Mouse (Mus musculus) lung, embryonic 16.5 days (tissue): Measurements from ENCODE around the gene Ripply2. TPM values are rescaled to one million over a fixed set of nuclear protein-coding genes. Genes with fewer than 3 reads are reported as not detected.

Source experiments
- ATAC-seq: fragments of 200-750 bp; cut with Nextera tagmentation; 2 replicates; pipeline ENCODE4 v1.8.0; 2017; ENCODE audit warnings: low read depth, mild to moderate bottlenecking, moderate library complexity
- H3K27ac ChIP-seq: fragments of 300-500 bp; sonication (generic); 2 replicates; pipeline ENCODE4 v1.5.1; 2014; ENCODE audit warnings: mild to moderate bottlenecking, control low read depth, low read length
- H3K27me3 ChIP-seq: fragments of 300-500 bp; sonication (generic); 2 replicates; pipeline ENCODE4 v1.6.1; 2014; ENCODE audit warnings: low read depth, low read length, mixed read lengths; ENCODE audit not compliant: control insufficient read depth, insufficient read depth
- H3K36me3 ChIP-seq: fragments of 300-500 bp; sonication (generic); 2 replicates; pipeline ENCODE4 v1.6.1; 2014; ENCODE audit warnings: low read length; ENCODE audit not compliant: control insufficient read depth, insufficient read depth
- H3K4me1 ChIP-seq: fragments of 300-500 bp; sonication (generic); replicated peaks from 2 replicates; pipeline ENCODE4 v1.6.1; 2014; ENCODE audit warnings: low read length, mixed read lengths; ENCODE audit not compliant: control insufficient read depth, insufficient read depth
- H3K4me2 ChIP-seq: fragments of 300-500 bp; sonication (generic); 2 replicates; pipeline ENCODE4 v1.6.1; 2014; ENCODE audit warnings: low read depth, low read length, control low read depth
- H3K4me3 ChIP-seq: fragments of 300-500 bp; sonication (generic); 2 replicates; pipeline ENCODE4 v1.5.1; 2014; ENCODE audit warnings: mild to moderate bottlenecking, low read length, control low read depth
- H3K9ac ChIP-seq: fragments of 300-500 bp; sonication (generic); 2 replicates; pipeline ENCODE4 v1.6.1; 2014; ENCODE audit warnings: low read length, control low read depth
- H3K9me3 ChIP-seq: fragments of 300-500 bp; sonication (generic); 2 replicates; pipeline ENCODE4 v1.6.1; 2016; ENCODE audit warnings: low read length; ENCODE audit not compliant: control insufficient read depth
- WGBS: fragments of 180-500 bp; shearing (Covaris S2); extraction: QIAGEN DNeasy Blood & Tissue Kit; methylation state at CpG from one replicate; pipeline ENCODE4 v1.1.7; 2014; 5-methylcytosine and 5-hydroxymethylcytosine counted together
- polyA plus RNA-seq: library from polyadenylated mRNA; unstranded; fragments of >200 nt; fragmentation: Nextera tagmentation; extraction: Ambion mirVana; gene quantifications from 2 replicates; pipeline ENCODE4 v1.2.1, GENCODE M21; 2015

Gene Ripply2
- polyA plus RNA-seq, 1 experiment from 2014 or later: not detected

- ATAC-seq: no peak
- Histone ChIP-seq H3K27ac (no peak overlapping the region), H3K36me3 (no peaks in the 10 kb centered on the region), H3K4me1 (no peaks in the 10 kb centered on the region), H3K4me3 (no peak overlapping the region), H3K9ac (no peak overlapping the region), H3K4me2 (no peak overlapping the region), H3K27me3 (no peaks in the 10 kb centered on the region), H3K9me3 (no peaks in the 10 kb centered on the region)
- 26% methylated on average over 6 of the region's 6 CpGs for WGBS
These were observed 30.2 kb upstream of the Ripply2 start for GRCm38 (mm10) chr9:86985105-86985504.

DNA sequence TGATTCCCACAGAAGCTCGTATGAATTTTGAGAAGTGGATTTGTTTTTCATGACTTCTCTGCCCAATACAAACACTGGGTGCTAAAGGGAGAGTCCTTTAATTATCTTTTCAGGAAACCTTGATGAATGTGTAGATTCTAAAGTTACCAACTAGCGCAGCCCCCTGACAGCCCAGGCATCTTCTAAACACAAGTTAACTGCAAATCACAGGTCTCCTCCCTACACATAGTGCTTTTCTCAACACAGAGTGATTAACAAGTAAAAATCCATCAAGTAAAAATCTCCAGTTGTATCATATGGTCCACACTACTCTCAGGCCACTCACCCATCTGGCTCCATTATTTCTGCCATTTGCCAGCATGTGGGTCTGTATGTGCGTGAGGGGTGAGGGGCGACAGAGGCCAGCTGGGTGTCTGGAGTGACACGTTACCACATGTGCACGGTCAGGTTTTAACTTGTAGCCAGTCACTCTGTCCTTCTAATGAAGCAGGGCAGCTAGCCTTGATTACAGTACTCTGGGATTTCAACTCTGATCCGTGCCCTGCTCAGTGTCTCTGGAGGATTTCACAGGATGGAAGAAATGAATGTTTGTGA, 28.5 kb upstream of the Ripply2 start:
- H3K4me3 ChIP-seq: no peak overlapping the region
- no peak overlapping the region for H3K27ac ChIP-seq
- H3K36me3 ChIP-seq: no peaks in the 10 kb centered on the region
- ATAC-seq: peak; percentile 36; the same call in 1 of the 2 replicates
- no peaks in the 10 kb centered on the region for H3K9me3 ChIP-seq
- H3K4me1 ChIP-seq: no peaks in the 10 kb centered on the region
- H3K4me2 ChIP-seq: no peak overlapping the region
- H3K27me3 ChIP-seq: no peaks in the 10 kb centered on the region
- no peak overlapping the region for H3K9ac ChIP-seq
- WGBS: 43% methylated on average over 7 of the region's 7 CpGs

DNA sequence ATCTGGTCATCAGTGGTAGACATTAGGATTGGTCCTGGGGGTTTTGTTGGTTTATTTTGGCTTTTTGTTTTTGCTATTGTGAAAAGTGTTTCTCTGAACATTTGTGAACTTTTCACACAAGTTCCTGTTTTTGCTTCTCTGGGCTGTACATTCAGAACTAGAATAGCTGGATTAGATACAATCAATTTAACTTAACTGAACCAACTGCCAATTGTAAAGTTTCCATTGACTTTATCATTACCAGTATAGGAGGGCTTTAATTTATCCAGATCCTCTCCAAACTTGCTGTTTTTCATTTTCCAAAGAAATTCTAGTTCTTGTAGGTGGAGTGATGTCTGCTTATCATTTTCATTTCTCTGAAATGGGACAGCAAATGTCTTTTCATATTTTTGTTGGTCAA, 25.5 kb upstream of the Ripply2 start:
- Histone ChIP-seq H3K4me3 (no peak overlapping the region), H3K36me3 (no peaks in the 10 kb centered on the region), H3K27ac (no peak overlapping the region), H3K4me1 (no peaks in the 10 kb centered on the region), H3K9me3 (no peaks in the 10 kb centered on the region), H3K27me3 (no peaks in the 10 kb centered on the region), H3K9ac (no peak overlapping the region), H3K4me2 (no peak overlapping the region)
- no peak for ATAC-seq

DNA sequence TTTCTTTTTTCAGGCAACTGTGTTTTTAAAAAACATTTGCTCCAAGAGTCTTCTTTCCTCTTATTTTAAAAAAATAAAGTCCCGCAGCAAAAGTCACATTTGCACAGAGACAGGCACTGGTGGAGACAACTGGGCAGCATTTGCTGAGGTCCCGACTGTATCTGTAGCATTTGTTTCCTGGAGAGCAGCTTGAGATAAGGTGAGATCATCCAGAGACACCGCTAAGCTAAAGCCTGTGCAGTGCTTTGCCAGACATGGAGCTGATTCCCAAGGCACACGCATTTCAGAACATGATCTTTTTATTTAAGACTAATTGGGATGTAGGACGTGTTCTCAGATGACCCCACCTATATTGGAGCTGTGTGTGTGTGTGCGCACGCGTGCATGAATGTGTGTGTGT, 23.6 kb upstream of the Ripply2 start:
- H3K27ac ChIP-seq: no peak overlapping the region
- ATAC-seq: no peak
- no peaks in the 10 kb centered on the region for H3K27me3 ChIP-seq
- no peak overlapping the region for H3K4me2 ChIP-seq
- H3K9me3 ChIP-seq: no peaks in the 10 kb centered on the region
- 62% methylated on average over 8 of the region's 8 CpGs for WGBS
- no peaks in the 10 kb centered on the region for H3K36me3 ChIP-seq
- H3K4me1 ChIP-seq: no peaks in the 10 kb centered on the region
- H3K9ac ChIP-seq: no peak overlapping the region
- no peak overlapping the region for H3K4me3 ChIP-seq

DNA sequence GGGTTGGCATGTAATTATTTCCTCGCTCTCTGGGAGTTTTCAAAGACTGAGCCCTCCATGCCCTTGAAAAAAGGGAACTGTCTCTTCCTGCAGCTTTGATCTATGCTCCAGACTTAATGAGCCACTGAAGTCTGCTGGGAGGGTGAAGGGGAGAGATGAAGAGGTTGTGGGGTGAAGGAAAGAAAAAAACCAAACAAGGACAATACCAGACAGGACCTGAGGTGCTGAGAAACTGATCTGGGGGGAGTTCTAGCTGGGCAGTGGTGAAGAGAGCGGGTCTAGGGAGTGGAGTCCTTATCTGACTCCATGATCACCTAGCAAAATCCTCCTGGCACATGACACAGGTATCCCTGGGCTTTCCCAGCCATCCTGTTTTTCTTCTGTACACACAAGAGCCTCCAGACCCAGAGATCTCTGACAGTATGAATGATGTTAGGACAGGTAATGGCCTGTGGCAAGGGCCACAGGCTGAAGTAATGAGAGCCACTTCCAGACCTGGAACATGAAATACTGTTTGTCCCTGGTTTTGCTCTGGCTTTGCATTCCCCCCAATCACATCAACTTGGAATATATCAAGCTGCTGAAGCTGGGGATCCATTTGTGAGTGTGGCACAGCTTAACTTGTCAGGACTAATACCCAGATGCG, 18.2 kb upstream of the Ripply2 start:
- Histone ChIP-seq H3K4me3 (no peak overlapping the region), H3K36me3 (no peaks in the 10 kb centered on the region), H3K9me3 (no peaks in the 10 kb centered on the region), H3K4me1 (no peaks in the 10 kb centered on the region), H3K9ac (no peak overlapping the region), H3K4me2 (no peak overlapping the region), H3K27ac (no peak overlapping the region), H3K27me3 (no peaks in the 10 kb centered on the region)
- WGBS: 57% methylated on average over 3 of the region's 3 CpGs
- ATAC-seq: no peak

- no peaks in the 10 kb centered on the region for H3K27me3 ChIP-seq
- H3K36me3 ChIP-seq: no peaks in the 10 kb centered on the region
- no peak overlapping the region for H3K4me3 ChIP-seq
- H3K4me2 ChIP-seq: no peak overlapping the region
- no peak overlapping the region for H3K27ac ChIP-seq
- no peak for ATAC-seq
- 59% methylated on average over 2 of the region's 2 CpGs for WGBS
- H3K9me3 ChIP-seq: no peaks in the 10 kb centered on the region
- H3K9ac ChIP-seq: no peak overlapping the region
- no peaks in the 10 kb centered on the region for H3K4me1 ChIP-seq
These were observed 15.3 kb upstream of the Ripply2 start for GRCm38 (mm10) chr9:86999956-87000582.

GRCm38 (mm10) chr9:87004701-87005434, 10.5 kb upstream of the Ripply2 start:
- Histone ChIP-seq H3K4me3 (no peak overlapping the region), H3K9me3 (no peaks in the 10 kb centered on the region), H3K27me3 (no peaks in the 10 kb centered on the region), H3K9ac (no peak overlapping the region), H3K4me2 (no peak overlapping the region), H3K36me3 (no peaks in the 10 kb centered on the region), H3K4me1 (no peaks in the 10 kb centered on the region), H3K27ac (no peak overlapping the region)
- 54% methylated on average over 6 of the region's 6 CpGs for WGBS
- ATAC-seq: no peak

DNA sequence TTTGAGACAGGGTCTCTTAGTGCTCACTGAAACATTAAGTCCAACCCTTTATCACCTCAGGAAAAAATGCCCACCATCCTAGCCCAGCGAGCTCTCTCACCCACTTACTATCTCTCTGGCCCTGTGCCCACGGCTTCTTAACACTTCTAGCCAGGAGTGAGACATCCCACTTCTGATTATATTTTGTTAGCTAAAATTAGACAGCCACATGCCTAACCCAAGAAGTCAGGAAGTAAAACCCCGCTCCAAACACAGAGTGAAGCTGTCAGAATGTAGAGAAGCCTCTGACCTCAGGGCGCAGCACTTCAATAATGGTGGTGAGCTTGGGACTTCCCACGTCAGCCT, 9.9 kb upstream of the Ripply2 start:
- no peak overlapping the region for H3K9ac ChIP-seq
- no peak for ATAC-seq
- no peak overlapping the region for H3K4me2 ChIP-seq
- H3K27ac ChIP-seq: no peak overlapping the region
- H3K36me3 ChIP-seq: no peaks in the 10 kb centered on the region
- WGBS: 29% methylated on average over 5 of the region's 5 CpGs
- no peak overlapping the region for H3K4me3 ChIP-seq
- H3K9me3 ChIP-seq: no peaks in the 10 kb centered on the region
- no peaks in the 10 kb centered on the region for H3K27me3 ChIP-seq
- no peaks in the 10 kb centered on the region for H3K4me1 ChIP-seq

- no peaks in the 10 kb centered on the region for H3K9me3 ChIP-seq
- no peak overlapping the region for H3K4me3 ChIP-seq
- H3K4me2 ChIP-seq: no peak overlapping the region
- no peak overlapping the region for H3K27ac ChIP-seq
- no peaks in the 10 kb centered on the region for H3K36me3 ChIP-seq
- WGBS: 54% methylated on average over 6 of the region's 6 CpGs
- H3K27me3 ChIP-seq: no peaks in the 10 kb centered on the region; the same call in 1 of the 2 replicates
- no peak for ATAC-seq
- H3K4me1 ChIP-seq: no peaks in the 10 kb centered on the region
- H3K9ac ChIP-seq: no peak overlapping the region
These were observed 6.8 kb upstream of the Ripply2 start for GRCm38 (mm10) chr9:87008507-87008906.
